Mouse (Mus musculus) G1E (cell line): ENCODE data around the gene Tpcn2. TPM values are rescaled to one million over a fixed set of nuclear protein-coding genes. Genes with fewer than 3 reads are reported as not detected.

ENCODE experiments used
- ATAC-seq: 2 replicates; pipeline ENCODE4 v1.8.0; 2016; ENCODE audit warnings: mild to moderate bottlenecking; ENCODE audit not compliant: insufficient number of reproducible peaks, poor library complexity, low FRiP score, severe bottlenecking; ENCODE audit errors: extremely low read depth
- DNase-seq: peaks from one replicate; pipeline ENCODE4 v3.0.0; 2012; ENCODE audit warnings: low spot score
- H3K27me3 ChIP-seq: 2 replicates; pipeline ENCODE4 v1.6.1; 2012; ENCODE audit warnings: mild to moderate bottlenecking, low read length, inconsistent platforms; ENCODE audit not compliant: insufficient read depth
- H3K36me3 ChIP-seq: replicated peaks from 2 replicates; pipeline ENCODE3; 2012; ENCODE audit warnings: mild to moderate bottlenecking, inconsistent platforms
- H3K4me1 ChIP-seq: 2 replicates; pipeline ENCODE4 v1.6.1; 2012; ENCODE audit warnings: low read depth, low read length, inconsistent platforms, mixed read lengths; ENCODE audit not compliant: insufficient read depth
- H3K4me3 ChIP-seq: 2 replicates; pipeline ENCODE4 v1.5.1; 2012; ENCODE audit warnings: low read depth, mild to moderate bottlenecking, inconsistent platforms, low read length, moderate library complexity, mixed read lengths
- H3K9me3 ChIP-seq: replicated peaks from 2 replicates; pipeline ENCODE4 v1.6.1; 2012; ENCODE audit warnings: inconsistent platforms
- CTCF ChIP-seq: IDR thresholded peaks from 2 replicates; pipeline ENCODE4 v1.5.1; 2012; ENCODE audit warnings: low read depth, low read length, inconsistent platforms, mixed read lengths
- GATA1 ChIP-seq: IDR thresholded peaks from 2 replicates; pipeline ENCODE4 v1.6.1; 2012; ENCODE audit warnings: borderline replicate concordance, low read length, inconsistent platforms, mixed read lengths
- GATA2 ChIP-seq: IDR thresholded peaks from 2 replicates; pipeline ENCODE4 v1.6.1; 2012; ENCODE audit warnings: low read depth, low read length, inconsistent platforms, borderline replicate concordance
- POLR2AphosphoS5 ChIP-seq: IDR thresholded peaks from 2 replicates; pipeline ENCODE4 v1.6.1; 2012; ENCODE audit warnings: low read depth, low read length, inconsistent platforms; ENCODE audit not compliant: insufficient replicate concordance
- TAL1 ChIP-seq: conservative IDR thresholded peaks from 2 replicates; pipeline ENCODE4 v1.6.1; 2012; ENCODE audit warnings: low read depth, low read length, inconsistent platforms, mixed read lengths
- polyA plus RNA-seq: library from polyadenylated mRNA; stranded (reverse); fragments of >175 nt; gene quantifications from 2 replicates; pipeline ENCODE4 v1.2.3, GENCODE M21; 2012
- total RNA-seq, 2 experiments: library from RNA; stranded (forward) in 1 of 2; stranded (reverse) in 1 of 2; fragments of 200-1000 nt in 1 of 2; fragments of >200 nt in 1 of 2; fragmentation: Nextera tagmentation in 1 of 2; gene quantifications; 2 replicates each; pipeline ENCODE4 v1.2.3; 2014 to 2017

The Tpcn2 gene
- total and polyA plus RNA-seq, 3 experiments: 2.4 to 6.9 (median 4.2) TPM

- H3K4me1 ChIP-seq: no peaks in the 10 kb centered on the region
- ATAC-seq (no peak), DNase-seq (no peak)
- no peaks in the 10 kb centered on the region for H3K9me3 ChIP-seq
- no peak overlapping the region for H3K4me3 ChIP-seq
- H3K36me3 ChIP-seq: no peaks in the 10 kb centered on the region
- TF ChIP-seq GATA1 (no peak), TAL1 (no peak), CTCF (no peak), GATA2 (no peak), POLR2AphosphoS5 (no peak)
- peaks cover 21% of the 10 kb centered on the region for H3K27me3 ChIP-seq
Measured at GRCm38 (mm10) chr7:145190520-145190919, 93.3 kb downstream of the Tpcn2 start.

GRCm38 (mm10) chr7:145189342-145189741 is 94.5 kb downstream of the Tpcn2 start:
- Histone ChIP-seq H3K4me3 (no peak overlapping the region), H3K9me3 (no peaks in the 10 kb centered on the region), H3K36me3 (no peaks in the 10 kb centered on the region), H3K27me3 (peaks cover 19% of the 10 kb centered on the region), H3K4me1 (no peaks in the 10 kb centered on the region)
- DNase-seq (no peak), ATAC-seq (no peak)
- no peak for TF ChIP-seq CTCF
- TF ChIP-seq GATA2: no peak
- no peak for TF ChIP-seq POLR2AphosphoS5
- TF ChIP-seq GATA1: no peak
- no peak for TF ChIP-seq TAL1

GRCm38 (mm10) chr7:145187802-145188201 is 96.0 kb downstream of the Tpcn2 start:
- Histone ChIP-seq H3K27me3 (peaks cover 17% of the 10 kb centered on the region), H3K4me1 (no peaks in the 10 kb centered on the region), H3K4me3 (no peak overlapping the region), H3K9me3 (no peaks in the 10 kb centered on the region), H3K36me3 (no peaks in the 10 kb centered on the region)
- no peak for DNase-seq
- TF ChIP-seq POLR2AphosphoS5 (no peak), TAL1 (no peak), CTCF (no peak), GATA1 (no peak), GATA2 (no peak)
- ATAC-seq: no peak

GRCm38 (mm10) chr7:145182388-145182787 is 101.4 kb downstream of the Tpcn2 start:
- Histone ChIP-seq H3K27me3 (no peaks in the 10 kb centered on the region; the same call in 1 of the 2 replicates), H3K4me1 (no peaks in the 10 kb centered on the region), H3K9me3 (no peaks in the 10 kb centered on the region), H3K4me3 (no peak overlapping the region), H3K36me3 (no peaks in the 10 kb centered on the region)
- TF ChIP-seq GATA2 (no peak), CTCF (no peak), TAL1 (no peak), POLR2AphosphoS5 (no peak), GATA1 (no peak)
- DNase-seq: no peak
- no peak for ATAC-seq

GRCm38 (mm10) chr7:145181376-145182034 is 102.3 kb downstream of the Tpcn2 start:
- no peak for TF ChIP-seq GATA2
- no peak for TF ChIP-seq GATA1
- no peak for TF ChIP-seq TAL1
- H3K4me3 ChIP-seq: no peak overlapping the region
- peaks cover 5% of the 10 kb centered on the region for H3K27me3 ChIP-seq
- ATAC-seq (no peak), DNase-seq (no peak)
- H3K4me1 ChIP-seq: no peaks in the 10 kb centered on the region
- no peaks in the 10 kb centered on the region for H3K9me3 ChIP-seq
- H3K36me3 ChIP-seq: no peaks in the 10 kb centered on the region

- Histone ChIP-seq H3K9me3 (no peaks in the 10 kb centered on the region), H3K4me3 (no peak overlapping the region), H3K36me3 (no peaks in the 10 kb centered on the region), H3K27me3 (peaks cover 10% of the 10 kb centered on the region), H3K4me1 (no peaks in the 10 kb centered on the region)
- DNase-seq: no peak
- ATAC-seq: no peak
- no peak for TF ChIP-seq GATA2
- no peak for TF ChIP-seq CTCF
- TF ChIP-seq GATA1: no peak
- TF ChIP-seq POLR2AphosphoS5: no peak
- no peak for TF ChIP-seq TAL1
Measured at GRCm38 (mm10) chr7:145179691-145180091, 104.1 kb downstream of the Tpcn2 start.
